Mouse (Mus musculus) kidney, embryonic 14.5 days (tissue): Measurements from ENCODE around the gene Tmprss6. TPM values are rescaled to one million over a fixed set of nuclear protein-coding genes. Genes with fewer than 3 reads are reported as not detected.

Experiments
- polyA plus RNA-seq: library from polyadenylated mRNA; unstranded; fragments of >200 nt; fragmentation: Nextera tagmentation; extraction: Ambion mirVana; gene quantifications from 2 replicates; pipeline ENCODE4 v1.2.1, GENCODE M21; 2014

Tmprss6 gene
- polyA plus RNA-seq, 1 experiment from 2014 or later: 0.34 TPM

Other genes starting within 250 kb of the Tmprss6 start
- gene Ncf4, start 223.8 kb downstream of the Tmprss6 start, polyA plus RNA-seq: 1.2 and 1.9 TPM in 2 replicates
- gene Csf2rb2, start 162.9 kb downstream of the Tmprss6 start, polyA plus RNA-seq: 0.14 and 0.28 TPM in 2 replicates
- 0.41 and 0.89 TPM in 2 replicates for gene Csf2rb, start 142.9 kb downstream of the Tmprss6 start, polyA plus RNA-seq
- gene Tex33, start 72.7 kb downstream of the Tmprss6 start, polyA plus RNA-seq: not detected in 2 replicates
- gene Tst, start 62.7 kb downstream of the Tmprss6 start, polyA plus RNA-seq: 32.4 and 32.8 TPM in 2 replicates
- 4.3 and 5.3 TPM in 2 replicates for gene Mpst, start 62.2 kb downstream of the Tmprss6 start, polyA plus RNA-seq
- 36.3 and 48.8 TPM in 2 replicates for gene Kctd17, start 40.1 kb downstream of the Tmprss6 start, polyA plus RNA-seq
- 0.07 and 0.60 TPM in 2 replicates for gene Il2rb, start 26.6 kb upstream of the Tmprss6 start, polyA plus RNA-seq
- 26.0 and 31.9 TPM in 2 replicates for gene C1qtnf6, start 62.8 kb upstream of the Tmprss6 start, polyA plus RNA-seq
- 0.21 and 0.23 TPM in 2 replicates for gene Sstr3, start 76.1 kb upstream of the Tmprss6 start, polyA plus RNA-seq
- 6.1 and 7.6 TPM in 2 replicates for gene Rac2, start 104.1 kb upstream of the Tmprss6 start, polyA plus RNA-seq
- gene Cyth4, start 128.4 kb upstream of the Tmprss6 start, polyA plus RNA-seq: 2.6 and 3.5 TPM in 2 replicates